Mouse (Mus musculus) heart, adult 2 months (tissue): ENCODE results near the gene Neurl1a. TPM values are rescaled to one million over a fixed set of nuclear protein-coding genes. Genes with fewer than 3 reads are reported as not detected.

Experiments used
- DNase-seq, 2 experiments: peaks; one replicate each; pipeline ENCODE4 v3.0.0; 2021
- H3K27ac ChIP-seq: fragments of 200-600 bp; 2 replicates; pipeline ENCODE4 v1.8.1; 2022
- H3K27me3 ChIP-seq: fragments of 200-500 bp; 2 replicates; pipeline ENCODE4 v1.6.1; 2012; ENCODE audit warnings: mild to moderate bottlenecking, low read length, inconsistent platforms, mixed read lengths; ENCODE audit not compliant: control insufficient read depth, insufficient read depth
- H3K36me3 ChIP-seq: fragments of 200-500 bp; 2 replicates; pipeline ENCODE4 v1.6.1; 2012; ENCODE audit warnings: low read length, inconsistent platforms; ENCODE audit not compliant: control insufficient read depth, insufficient read depth
- H3K4me1 ChIP-seq: fragments of 200-500 bp; 2 replicates; pipeline ENCODE4 v1.6.1; 2011; ENCODE audit warnings: low read length; ENCODE audit not compliant: control insufficient read depth, insufficient read depth
- H3K4me3 ChIP-seq: fragments of 200-600 bp; 2 replicates; pipeline ENCODE4 v1.8.1; 2022
- H3K79me2 ChIP-seq: fragments of 200-500 bp; replicated peaks from 2 replicates; pipeline ENCODE4 v1.6.1; 2012; ENCODE audit warnings: mild to moderate bottlenecking, inconsistent platforms, low read length, moderate library complexity, mixed read lengths; ENCODE audit not compliant: control insufficient read depth, insufficient read depth
- H3K9ac ChIP-seq: fragments of 200-500 bp; 2 replicates; pipeline ENCODE4 v1.6.1; 2012; ENCODE audit warnings: low read depth, mild to moderate bottlenecking, control low read depth, inconsistent platforms, low read length, mixed read lengths
- CTCF ChIP-seq: fragments of 200-600 bp; IDR thresholded peaks from 2 replicates; pipeline ENCODE4 v1.8.1; 2022; ENCODE audit warnings: antibody characterized with exemption, mild to moderate bottlenecking, moderate library complexity
- EP300 ChIP-seq: fragments of 200-500 bp; IDR thresholded peaks from 2 replicates; pipeline ENCODE4 v1.6.1; 2011; ENCODE audit warnings: low read depth, low read length, control low read depth; ENCODE audit not compliant: insufficient read depth
- POLR2A ChIP-seq: fragments of 200-500 bp; IDR thresholded peaks from 2 replicates; pipeline ENCODE4 v1.6.1; 2011; ENCODE audit warnings: mild to moderate bottlenecking, low read depth, low read length, control low read depth; ENCODE audit not compliant: insufficient read depth
- WGBS: fragments of 180-500 bp; shearing (Covaris S2); methylation state at CpG from one replicate; pipeline ENCODE4 v1.1.7; 2018; 5-methylcytosine and 5-hydroxymethylcytosine counted together
- intact Hi-C: fragments of 180-260 bp; cut with DNase I; formaldehyde crosslinking; loops from one replicate; pipeline ENCODE4 v1.15.1; 2025
- polyA plus RNA-seq: library from polyadenylated mRNA; depleted of rRNA; stranded (reverse); fragments of >200 nt; gene quantifications from 2 replicates; pipeline ENCODE4 v1.2.3, GENCODE M21; 2012
- total RNA-seq, 2 experiments: library from RNA; stranded (reverse); gene quantifications; 2 replicates each; pipeline ENCODE4 v1.2.3; 2021

Neurl1a gene
- total and polyA plus RNA-seq, 3 experiments: 1.5 to 2.5 (median 1.7) TPM

DNA sequence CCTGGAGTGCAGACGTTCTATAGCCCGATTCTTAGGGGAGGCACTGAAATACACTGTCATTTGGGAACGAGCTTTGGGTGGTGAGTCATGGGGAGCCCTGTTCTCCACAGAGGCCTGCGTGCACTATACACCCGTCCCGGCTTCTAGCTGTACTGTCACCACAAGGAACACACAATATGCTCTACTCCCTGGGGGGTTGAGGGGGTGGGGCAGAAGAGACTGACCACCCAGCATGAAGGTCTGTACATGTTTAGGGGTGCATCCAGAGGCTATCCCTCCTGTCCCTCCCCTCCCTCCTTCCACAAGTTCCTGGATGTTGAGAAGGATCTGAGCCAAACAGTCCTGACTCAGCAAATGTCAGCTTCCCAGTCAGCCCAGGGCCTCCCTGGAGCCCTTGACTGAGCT is 103.4 kb downstream of the Neurl1a start:
- intact Hi-C loops: no loop called here
- peak overlapping the region; percentile 78 for H3K27ac ChIP-seq
- TF ChIP-seq EP300 (no peak), POLR2A (no peak), CTCF (no peak)
- no peak overlapping the region for H3K4me3 ChIP-seq
- H3K9ac ChIP-seq: no peak overlapping the region
- 71% methylated on average over 6 of the region's 6 CpGs for WGBS
- H3K79me2 ChIP-seq: no peaks in the 10 kb centered on the region
- H3K27me3 ChIP-seq: no peaks in the 10 kb centered on the region
- peaks cover 34% of the 10 kb centered on the region for H3K4me1 ChIP-seq
- peaks cover 5% of the 10 kb centered on the region for H3K36me3 ChIP-seq
- peak; percentile 58 to 60 for DNase-seq

DNA sequence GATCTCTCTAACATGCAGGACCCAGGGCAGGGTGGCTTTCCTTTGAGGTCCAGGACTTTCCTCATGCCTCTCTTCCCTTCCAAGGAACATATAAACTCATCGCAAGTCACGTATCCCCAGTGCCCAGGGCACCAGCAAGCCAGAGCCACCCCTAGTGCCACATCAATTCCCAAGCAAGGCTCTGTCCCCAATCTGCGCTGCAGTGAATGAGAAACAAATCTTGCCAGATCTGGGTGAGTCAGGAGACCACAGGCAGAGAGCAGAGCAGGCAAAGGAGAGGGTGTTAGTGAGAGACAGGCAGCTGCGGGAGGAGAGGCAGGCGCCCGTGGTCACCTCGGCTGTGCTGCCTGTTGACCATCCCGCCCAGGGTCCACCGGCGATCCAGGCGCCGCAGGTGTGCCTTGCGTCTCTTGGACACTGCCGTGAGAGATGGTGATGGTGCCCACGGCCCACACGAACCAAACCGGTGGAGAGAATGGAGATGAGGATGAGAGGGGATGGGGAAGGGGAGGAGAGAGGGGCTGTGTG is 104.1 kb downstream of the Neurl1a start:
- H3K4me1 ChIP-seq: peaks cover 29% of the 10 kb centered on the region
- no peaks in the 10 kb centered on the region for H3K27me3 ChIP-seq
- H3K36me3 ChIP-seq: peaks cover 3% of the 10 kb centered on the region
- WGBS: 93% methylated on average over 17 of the region's 17 CpGs
- intact Hi-C loops: no loop called here
- H3K79me2 ChIP-seq: no peaks in the 10 kb centered on the region
- no peak for DNase-seq
- TF ChIP-seq CTCF (no peak), EP300 (no peak), POLR2A (no peak)
- H3K9ac ChIP-seq: no peak overlapping the region
- peak overlapping the region; percentile 78 for H3K27ac ChIP-seq
- no peak overlapping the region for H3K4me3 ChIP-seq

DNA sequence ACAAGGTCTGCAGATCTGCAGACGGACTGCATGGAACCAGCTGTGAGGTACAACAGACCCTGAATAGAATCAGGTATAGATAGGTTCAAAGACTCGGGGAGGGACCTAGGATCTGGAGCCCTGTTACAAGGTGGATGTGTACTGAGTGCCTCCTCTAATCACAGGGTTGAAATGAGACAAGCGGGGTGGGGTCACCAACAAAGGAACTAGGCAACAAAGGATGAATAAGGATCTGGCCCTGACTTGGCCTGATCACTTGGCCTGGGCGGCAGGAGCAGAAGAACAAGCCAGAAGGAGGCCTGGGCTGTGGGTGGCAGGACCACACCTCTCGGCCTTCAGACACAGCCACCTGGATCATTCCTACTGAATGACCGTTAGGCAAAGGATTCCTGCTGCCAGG is 107.0 kb downstream of the Neurl1a start:
- WGBS: 83% methylated on average over 6 of the region's 6 CpGs
- Histone ChIP-seq H3K4me1 (peaks cover 9% of the 10 kb centered on the region), H3K9ac (no peak overlapping the region), H3K36me3 (no peaks in the 10 kb centered on the region; the same call in 1 of the 2 replicates), H3K27me3 (no peaks in the 10 kb centered on the region), H3K27ac (no peak overlapping the region), H3K79me2 (no peaks in the 10 kb centered on the region), H3K4me3 (no peak overlapping the region)
- DNase-seq: no peak
- intact Hi-C loops: no loop called here
- TF ChIP-seq POLR2A: no peak
- no peak for TF ChIP-seq CTCF
- no peak for TF ChIP-seq EP300

DNA sequence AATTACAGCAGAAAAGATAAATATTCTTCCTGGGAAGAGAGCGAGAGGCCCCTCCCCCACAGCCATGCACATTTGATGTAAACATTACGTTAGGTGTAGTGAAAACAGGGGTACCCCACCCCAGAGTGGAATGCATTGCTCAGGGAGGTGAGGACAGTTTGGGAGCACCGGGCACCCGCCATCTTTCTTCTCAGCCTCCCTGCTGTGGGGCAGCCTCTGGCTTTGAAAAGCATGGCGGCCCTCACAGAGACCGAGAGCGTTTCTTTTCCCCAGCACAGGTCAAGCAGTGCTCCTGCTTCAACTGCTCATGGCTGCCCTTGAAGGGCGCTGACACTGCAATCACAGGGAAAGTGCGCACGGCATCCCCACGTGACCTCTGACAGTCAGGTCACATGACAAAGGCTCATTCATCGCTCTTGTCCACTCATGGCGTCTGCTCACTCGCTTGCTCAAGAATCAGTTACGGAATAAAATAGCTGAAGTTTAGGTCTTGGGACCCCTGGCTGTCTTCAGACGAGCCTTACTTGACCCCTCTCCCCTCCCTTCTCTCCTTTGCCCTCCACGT is 108.3 kb downstream of the Neurl1a start:
- no peak for TF ChIP-seq POLR2A
- TF ChIP-seq EP300: no peak
- TF ChIP-seq CTCF: no peak
- 92% methylated on average over 17 of the region's 17 CpGs for WGBS
- Histone ChIP-seq H3K27me3 (no peaks in the 10 kb centered on the region), H3K4me1 (peaks cover 11% of the 10 kb centered on the region), H3K79me2 (no peaks in the 10 kb centered on the region), H3K9ac (no peak overlapping the region), H3K27ac (no peak overlapping the region), H3K36me3 (no peaks in the 10 kb centered on the region), H3K4me3 (no peak overlapping the region)
- intact Hi-C loops: no loop called here
- no peak for DNase-seq

DNA sequence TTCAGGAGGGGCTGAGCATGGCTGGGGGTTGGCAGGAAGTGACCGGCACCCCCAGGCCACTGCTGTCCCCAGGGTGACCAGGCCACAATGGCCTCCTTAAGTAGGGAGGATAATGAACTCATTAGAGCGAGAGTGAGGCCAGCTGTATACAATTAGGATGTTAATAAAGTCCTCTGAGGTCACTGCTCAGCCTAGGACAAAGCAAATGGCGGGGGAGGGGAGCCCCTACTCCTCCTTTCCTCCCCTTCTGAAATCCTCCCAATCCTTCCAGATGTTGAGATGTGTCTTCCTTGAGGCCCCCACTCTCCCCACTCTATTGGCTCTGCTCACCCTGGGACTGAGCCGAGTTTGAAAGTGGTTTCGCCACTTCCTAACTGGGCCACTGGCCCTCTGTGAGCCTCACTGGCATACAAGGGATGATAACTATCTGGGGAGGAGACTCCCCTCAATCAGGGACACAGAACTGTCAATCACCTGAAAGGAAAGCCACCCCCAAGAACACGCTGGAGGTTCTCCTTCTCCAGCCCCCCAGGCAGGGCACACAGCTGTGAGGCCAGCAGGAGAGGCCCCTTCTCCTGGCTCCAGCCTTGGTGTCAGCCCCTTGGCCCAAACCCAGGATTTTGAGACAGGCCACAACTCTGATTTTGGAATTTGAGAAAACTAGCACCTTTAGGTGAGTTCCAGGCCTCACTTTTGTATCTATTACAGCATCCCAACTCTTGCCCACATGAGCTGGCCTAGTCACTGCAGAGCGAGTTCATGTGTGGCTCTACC is 112.9 kb downstream of the Neurl1a start:
- no peaks in the 10 kb centered on the region for H3K27me3 ChIP-seq
- DNase-seq: no peak
- peak overlapping the region; percentile 22 for H3K27ac ChIP-seq
- no peaks in the 10 kb centered on the region for H3K36me3 ChIP-seq
- no peak overlapping the region for H3K9ac ChIP-seq
- intact Hi-C loops: no loop called here
- peaks cover 18% of the 10 kb centered on the region for H3K4me1 ChIP-seq
- 56% methylated on average over 7 of the region's 7 CpGs for WGBS
- no peak for TF ChIP-seq CTCF
- TF ChIP-seq EP300: no peak
- TF ChIP-seq POLR2A: no peak
- H3K4me3 ChIP-seq: no peak overlapping the region
- no peaks in the 10 kb centered on the region for H3K79me2 ChIP-seq

DNA sequence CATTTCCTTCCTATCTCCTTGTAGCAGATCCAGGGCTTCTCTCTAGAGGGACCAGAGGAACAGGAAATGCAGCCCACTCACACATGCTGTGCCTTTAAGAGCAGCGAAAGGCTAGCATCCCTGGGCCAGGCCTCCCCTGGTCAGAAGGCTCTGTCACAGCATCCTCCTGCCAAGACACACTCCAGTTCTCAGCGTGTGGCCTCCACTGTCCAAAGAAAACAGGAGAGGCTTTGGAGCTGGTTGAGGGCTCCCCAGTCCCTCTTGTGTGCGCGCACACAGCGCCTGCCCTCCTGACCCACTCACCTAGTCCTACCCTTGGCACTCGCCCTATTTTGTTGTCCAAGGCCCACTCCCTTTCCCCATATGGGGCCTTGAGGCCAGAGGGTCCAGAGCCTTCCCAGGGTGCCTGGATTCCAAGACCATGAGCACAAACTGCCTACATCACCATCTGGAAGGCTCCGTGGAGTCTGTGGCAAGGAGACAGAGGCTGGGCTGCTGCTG is 113.9 kb downstream of the Neurl1a start:
- Histone ChIP-seq H3K4me3 (no peak overlapping the region), H3K27me3 (no peaks in the 10 kb centered on the region), H3K9ac (no peak overlapping the region; the same call in 1 of the 2 replicates), H3K79me2 (no peaks in the 10 kb centered on the region), H3K36me3 (no peaks in the 10 kb centered on the region), H3K27ac (peak overlapping the region; percentile 65), H3K4me1 (peaks cover 20% of the 10 kb centered on the region)
- DNase-seq: peak; percentile 64 to 80
- intact Hi-C loops: no loop called here
- 50% methylated on average over 7 of the region's 7 CpGs for WGBS
- TF ChIP-seq EP300: no peak
- no peak for TF ChIP-seq POLR2A
- peak; percentile 13 for TF ChIP-seq CTCF
